Mouse (Mus musculus) lung, postnatal 0 days (tissue): ENCODE measurements around the gene Ftsj1.

Experiments used
- CTCF ChIP-seq: IDR thresholded peaks from 2 replicates; pipeline ENCODE4 v1.5.1; 2016; ENCODE audit warnings: antibody characterized with exemption, mild to moderate bottlenecking
- EP300 ChIP-seq: IDR thresholded peaks from 2 replicates; pipeline ENCODE4 v1.6.1; 2016; ENCODE audit warnings: antibody characterized with exemption, mild to moderate bottlenecking, control low read depth

- TF ChIP-seq CTCF (no peak), EP300 (no peak)
Measured at GRCm38 (mm10) chrX:8218114-8218513, 34.1 kb downstream of the Ftsj1 start.
